Mouse (Mus musculus) urinary bladder, postnatal 4 days (tissue): ENCODE results near the gene Otud3.
A peak's percentile ranks its signal among the peaks of the same experiment; 100 is the strongest.

Source experiments
- DNase-seq, 2 experiments: peaks; one replicate each; pipeline ENCODE4 v3.0.0; 2021 to 2022; ENCODE audit warnings: low spot score in 2 of 2

Gene Otud3

DNA sequence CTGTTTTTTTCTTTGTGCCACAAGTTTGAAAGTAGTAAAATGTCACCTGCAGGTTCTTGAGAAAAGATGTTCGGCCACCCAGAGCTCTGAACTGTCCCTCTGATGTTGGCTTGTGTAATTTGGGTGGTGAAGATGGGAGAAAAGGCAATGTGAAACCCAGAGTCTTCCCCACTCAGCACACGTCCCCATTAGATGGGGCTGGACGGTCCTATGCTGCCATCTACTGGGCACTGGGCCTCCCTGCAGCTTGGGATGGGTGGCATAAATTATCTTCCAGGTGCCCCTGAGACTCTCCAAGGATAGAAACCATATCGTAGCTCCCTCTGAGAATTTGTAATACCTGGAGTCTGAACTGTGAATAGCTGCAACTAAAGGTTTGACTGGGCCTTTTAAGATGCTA, 62.3 kb downstream of the Otud3 start:
- peak; percentile 56 to 78 for DNase-seq
